Mouse (Mus musculus) testis, adult 2 months (tissue): ENCODE measurements at regions not wholly inside any gene's neighbourhood (a gene's known extent, or its start where the extent isn't known, plus 50 kb on each side); places are given as distances from the start of the nearest gene placed in this dataset.
A peak's percentile ranks its signal among the peaks of the same experiment; 100 is the strongest.

ENCODE experiments used
- H3K27ac ChIP-seq: fragments of 200-500 bp; 2 replicates; pipeline ENCODE4 v1.5.1; 2012; ENCODE audit warnings: low read depth, low read length; ENCODE audit not compliant: control insufficient read depth, insufficient read depth
- H3K27me3 ChIP-seq: fragments of 200-500 bp; 2 replicates; pipeline ENCODE4 v1.6.1; 2012; ENCODE audit warnings: mild to moderate bottlenecking, low read length, moderate library complexity; ENCODE audit not compliant: control insufficient read depth, insufficient read depth
- H3K36me3 ChIP-seq: fragments of 200-500 bp; 2 replicates; pipeline ENCODE4 v1.6.1; 2012; ENCODE audit warnings: mild to moderate bottlenecking, low read length; ENCODE audit not compliant: control insufficient read depth, insufficient read depth
- H3K4me1 ChIP-seq: fragments of 200-500 bp; 2 replicates; pipeline ENCODE4 v1.6.1; 2012; ENCODE audit warnings: low read length; ENCODE audit not compliant: control insufficient read depth, insufficient read depth
- H3K4me3 ChIP-seq: fragments of 200-500 bp; 2 replicates; pipeline ENCODE4 v1.5.1; 2012; ENCODE audit warnings: low read depth, mild to moderate bottlenecking, low read length, moderate library complexity, mixed read lengths; ENCODE audit not compliant: control insufficient read depth
- CTCF ChIP-seq: fragments of 200-500 bp; IDR thresholded peaks from 2 replicates; pipeline ENCODE4 v1.5.1; 2012; ENCODE audit warnings: low read depth, mild to moderate bottlenecking, inconsistent platforms, low read length, moderate library complexity; ENCODE audit not compliant: control insufficient read depth, insufficient read depth, insufficient replicate concordance
- POLR2A ChIP-seq: fragments of 200-500 bp; IDR thresholded peaks from 2 replicates; pipeline ENCODE4 v1.6.1; 2012; ENCODE audit warnings: low read depth, mild to moderate bottlenecking, inconsistent platforms, low read length, moderate library complexity; ENCODE audit not compliant: control insufficient read depth

- Histone ChIP-seq H3K4me3 (no peak overlapping the region), H3K27ac (no peak overlapping the region), H3K27me3 (no peaks in the 10 kb centered on the region), H3K4me1 (no peaks in the 10 kb centered on the region), H3K36me3 (no peaks in the 10 kb centered on the region)
- TF ChIP-seq CTCF (no peak), POLR2A (no peak)
Measured at GRCm38 (mm10) chr9:32928289-32929000, 292.4 kb downstream of the Ets1 start.

- Histone ChIP-seq H3K4me3 (no peak overlapping the region), H3K27ac (no peak overlapping the region), H3K36me3 (no peaks in the 10 kb centered on the region), H3K27me3 (no peaks in the 10 kb centered on the region), H3K4me1 (no peaks in the 10 kb centered on the region)
- TF ChIP-seq POLR2A (no peak), CTCF (no peak)
Measured at GRCm38 (mm10) chr9:32929331-32929730, 293.3 kb downstream of the Ets1 start.

- Histone ChIP-seq H3K4me1 (no peaks in the 10 kb centered on the region), H3K27me3 (no peaks in the 10 kb centered on the region)
Measured at GRCm38 (mm10) chr9:32929826-32930225, 293.8 kb downstream of the Ets1 start.

GRCm38 (mm10) chr9:32931266-32932005, 295.4 kb downstream of the Ets1 start:
- no peaks in the 10 kb centered on the region for H3K27me3 ChIP-seq
- no peaks in the 10 kb centered on the region for H3K36me3 ChIP-seq
- H3K27ac ChIP-seq = no peak overlapping the region
- TF ChIP-seq CTCF = no peak
- TF ChIP-seq POLR2A = no peak
- H3K4me1 ChIP-seq = no peaks in the 10 kb centered on the region
- no peak overlapping the region for H3K4me3 ChIP-seq

More at GRCm38 (mm10) chr9:32929826-32930225, 293.8 kb downstream of the Ets1 start:
- Histone ChIP-seq H3K4me3 (no peak overlapping the region), H3K27ac (no peak overlapping the region), H3K36me3 (no peaks in the 10 kb centered on the region)
- no peak for TF ChIP-seq POLR2A
- no peak for TF ChIP-seq CTCF

GRCm38 (mm10) chr9:32933237-32934071, 297.4 kb downstream of the Ets1 start:
- H3K36me3 ChIP-seq = no peaks in the 10 kb centered on the region
- H3K4me3 ChIP-seq = no peak overlapping the region
- 0 out of 2 replicates have a peak overlapping the region, but pooled peaks have one; percentile 21 for H3K27ac ChIP-seq
- TF ChIP-seq POLR2A = no peak
- no peak for TF ChIP-seq CTCF
- no peaks in the 10 kb centered on the region for H3K4me1 ChIP-seq
- no peaks in the 10 kb centered on the region for H3K27me3 ChIP-seq

- H3K36me3 ChIP-seq = no peaks in the 10 kb centered on the region
- H3K27me3 ChIP-seq = no peaks in the 10 kb centered on the region
- H3K27ac ChIP-seq = no peak overlapping the region
- no peaks in the 10 kb centered on the region for H3K4me1 ChIP-seq
- no peak overlapping the region for H3K4me3 ChIP-seq
- TF ChIP-seq POLR2A (no peak), CTCF (no peak)
Measured at GRCm38 (mm10) chr9:32934436-32934835, 298.4 kb downstream of the Ets1 start.

- Histone ChIP-seq H3K4me3 (no peak overlapping the region), H3K36me3 (no peaks in the 10 kb centered on the region), H3K27me3 (no peaks in the 10 kb centered on the region), H3K4me1 (peaks cover 4% of the 10 kb centered on the region; the same call in 1 of the 2 replicates), H3K27ac (no peak overlapping the region)
- no peak for TF ChIP-seq POLR2A
- no peak for TF ChIP-seq CTCF
Measured at GRCm38 (mm10) chr9:32936462-32936861, 300.4 kb downstream of the Ets1 start.
